Mouse (Mus musculus) gastrocnemius, postnatal 10 days (tissue): ENCODE results near the gene Rnf157. TPM values are rescaled to one million over a fixed set of nuclear protein-coding genes. Genes with fewer than 3 reads are reported as not detected.
A peak's percentile ranks its signal among the peaks of the same experiment; 100 is the strongest.
"Not testable (repeated sequence)": the region's sequence is repeated elsewhere in the genome, so short reads cannot be mapped to it uniquely, and the experiment has no call there.

Source experiments
- DNase-seq: peaks from one replicate; pipeline ENCODE4 v3.0.0; 2021; ENCODE audit warnings: mixed read lengths
- total RNA-seq, 2 experiments: library from RNA; stranded (reverse); gene quantifications; 2 replicates each; pipeline ENCODE4 v1.2.3; 2021

The Rnf157 gene
- total RNA-seq, 2 experiments from 2014 or later = 43.1 to 43.3 TPM

GRCm38 (mm10) chr11:116383070-116383469 lies 29.8 kb downstream of the Rnf157 start:
- not testable (repeated sequence) for DNase-seq

GRCm38 (mm10) chr11:116380767-116381166 lies 32.1 kb downstream of the Rnf157 start:
- no peak for DNase-seq

- DNase-seq = no peak
These were observed 33.3 kb downstream of the Rnf157 start for GRCm38 (mm10) chr11:116379530-116379929.

- no peak for DNase-seq
These were observed 35.7 kb downstream of the Rnf157 start for GRCm38 (mm10) chr11:116376945-116377661.

GRCm38 (mm10) chr11:116371894-116372450 lies 40.9 kb downstream of the Rnf157 start:
- DNase-seq = no peak

GRCm38 (mm10) chr11:116369633-116370032 lies 43.2 kb downstream of the Rnf157 start:
- no peak for DNase-seq

- no peak for DNase-seq
These were observed 43.8 kb downstream of the Rnf157 start for GRCm38 (mm10) chr11:116369051-116369450.

GRCm38 (mm10) chr11:116368116-116368515 lies 44.7 kb downstream of the Rnf157 start:
- DNase-seq = peak; percentile 84

GRCm38 (mm10) chr11:116366647-116367046 lies 46.2 kb downstream of the Rnf157 start:
- DNase-seq = no peak

GRCm38 (mm10) chr11:116366124-116366523 lies 46.7 kb downstream of the Rnf157 start:
- no peak for DNase-seq

- DNase-seq = no peak
These were observed 47.4 kb downstream of the Rnf157 start for GRCm38 (mm10) chr11:116365432-116365831.

GRCm38 (mm10) chr11:116362015-116362414 lies 50.8 kb downstream of the Rnf157 start:
- no peak for DNase-seq

- DNase-seq = not testable (repeated sequence)
These were observed 51.9 kb downstream of the Rnf157 start for GRCm38 (mm10) chr11:116360915-116361314.

- DNase-seq = no peak
These were observed 53.2 kb downstream of the Rnf157 start for GRCm38 (mm10) chr11:116359652-116360051.

GRCm38 (mm10) chr11:116358926-116359637 lies 53.8 kb downstream of the Rnf157 start:
- no peak for DNase-seq

- DNase-seq = no peak
These were observed 58.3 kb downstream of the Rnf157 start for GRCm38 (mm10) chr11:116354521-116354920.

GRCm38 (mm10) chr11:116353535-116353934 lies 59.3 kb downstream of the Rnf157 start:
- DNase-seq = no peak

- no peak for DNase-seq
These were observed 61.5 kb downstream of the Rnf157 start for GRCm38 (mm10) chr11:116351294-116351693.

GRCm38 (mm10) chr11:116347955-116348354 lies 64.9 kb downstream of the Rnf157 start:
- no peak for DNase-seq

- no peak for DNase-seq
These were observed 65.8 kb downstream of the Rnf157 start for GRCm38 (mm10) chr11:116347012-116347411.

- DNase-seq = no peak
These were observed 70.6 kb downstream of the Rnf157 start for GRCm38 (mm10) chr11:116342069-116342791.

GRCm38 (mm10) chr11:116337531-116337930 lies 75.3 kb downstream of the Rnf157 start:
- DNase-seq = no peak

GRCm38 (mm10) chr11:116337000-116337399 lies 75.8 kb downstream of the Rnf157 start:
- DNase-seq = no peak
